Mouse (Mus musculus): ENCODE results near the gene Tnr.
A peak's percentile ranks its signal among the peaks of the same experiment; 100 is the strongest.

Tnr gene

GRCm38 (mm10) chr1:159872866-159873265 is 349.3 kb downstream of the Tnr start:
- no peak for DNase-seq (ENCODE audit: low spot score in 2 of 2)

- DNase-seq (ENCODE audit: low spot score in 2 of 2): no peak
Observed at GRCm38 (mm10) chr1:159878681-159879080, 355.1 kb downstream of the Tnr start.

GRCm38 (mm10) chr1:159879866-159880265 is 356.3 kb downstream of the Tnr start:
- DNase-seq (ENCODE audit: low spot score in 2 of 2): peak; percentile 21 to 24

DNA sequence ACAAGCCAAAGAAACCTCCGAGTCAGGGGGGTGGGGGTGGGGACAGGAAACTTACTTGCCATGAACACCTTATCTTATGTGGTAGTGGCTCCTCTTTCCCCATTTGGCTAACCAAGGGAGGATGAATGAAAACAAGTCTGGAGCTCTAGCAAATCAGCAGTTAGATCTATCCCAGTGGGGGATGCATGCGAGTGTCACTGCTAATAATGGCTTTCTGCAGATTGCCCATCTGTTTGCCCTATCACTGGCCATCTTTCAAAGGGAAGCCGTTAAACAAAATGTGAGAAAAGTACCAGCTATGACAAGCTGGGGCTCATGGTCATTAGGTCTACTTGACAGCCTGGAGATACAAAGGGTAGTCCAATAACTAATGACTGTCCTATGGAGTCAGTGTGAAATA is 361.9 kb downstream of the Tnr start:
- no peak for DNase-seq (ENCODE audit: low spot score in 2 of 2)

- DNase-seq (ENCODE audit: low spot score in 2 of 2): no peak
Observed at GRCm38 (mm10) chr1:159888611-159889010, 365.0 kb downstream of the Tnr start.

DNA sequence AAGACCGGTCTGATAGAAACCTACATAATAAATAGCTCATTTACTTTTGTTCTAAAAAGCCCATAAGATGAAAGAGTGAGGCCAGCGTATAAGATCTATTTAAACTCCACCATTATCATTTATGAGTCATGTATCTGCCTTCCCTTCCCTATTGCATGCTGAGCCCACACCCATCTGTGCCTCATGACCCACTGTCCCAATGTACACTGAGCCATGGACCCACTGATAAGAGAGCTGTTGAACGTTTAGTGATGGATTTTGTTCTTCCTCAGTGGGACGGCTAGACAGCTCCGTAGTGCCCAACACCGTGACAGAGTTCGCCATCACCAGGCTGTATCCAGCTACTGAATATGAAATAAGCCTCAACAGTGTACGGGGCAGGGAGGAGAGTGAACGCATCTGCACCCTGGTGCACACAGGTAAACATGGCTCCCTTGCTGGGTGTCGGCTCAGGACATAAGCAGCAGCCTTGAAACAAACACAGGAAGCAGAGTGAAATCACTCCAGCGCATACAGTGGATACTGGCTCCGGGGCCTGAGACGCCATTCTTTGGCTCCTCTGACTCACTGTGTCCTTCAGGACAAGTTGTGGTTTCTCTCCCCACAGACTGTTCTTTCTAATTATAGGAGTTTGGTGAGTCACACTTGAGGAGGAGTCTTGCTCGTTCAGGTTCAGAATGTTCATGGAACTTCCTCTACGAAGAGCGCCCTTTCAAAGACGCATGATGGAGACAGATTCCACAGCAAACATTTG is 365.6 kb downstream of the Tnr start:
- DNase-seq (ENCODE audit: low spot score in 2 of 2): peak; percentile 30 to 58

DNA sequence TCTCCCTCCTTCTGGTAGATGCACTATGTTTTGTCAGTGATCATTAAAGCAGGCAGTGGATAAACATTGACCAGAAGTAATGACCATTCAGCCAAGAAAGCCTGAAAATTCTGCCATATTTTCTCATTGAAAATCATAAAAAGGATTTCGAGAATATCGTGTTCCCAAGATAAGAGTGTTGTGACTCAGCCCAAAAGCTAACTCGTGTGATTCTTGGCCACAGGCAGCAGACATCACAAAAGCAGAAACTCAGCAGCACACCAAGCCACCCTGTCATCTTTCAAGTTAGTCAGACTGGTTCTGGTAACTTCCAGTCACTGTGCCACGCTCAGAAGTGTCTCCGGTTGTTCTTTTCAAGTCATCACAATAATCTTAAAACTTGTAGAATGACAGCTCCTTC is 367.0 kb downstream of the Tnr start:
- peak; percentile 42 to 55 for DNase-seq (ENCODE audit: low spot score in 2 of 2)

GRCm38 (mm10) chr1:159895094-159895493 is 371.5 kb downstream of the Tnr start:
- DNase-seq (ENCODE audit: low spot score in 2 of 2): no peak

DNA sequence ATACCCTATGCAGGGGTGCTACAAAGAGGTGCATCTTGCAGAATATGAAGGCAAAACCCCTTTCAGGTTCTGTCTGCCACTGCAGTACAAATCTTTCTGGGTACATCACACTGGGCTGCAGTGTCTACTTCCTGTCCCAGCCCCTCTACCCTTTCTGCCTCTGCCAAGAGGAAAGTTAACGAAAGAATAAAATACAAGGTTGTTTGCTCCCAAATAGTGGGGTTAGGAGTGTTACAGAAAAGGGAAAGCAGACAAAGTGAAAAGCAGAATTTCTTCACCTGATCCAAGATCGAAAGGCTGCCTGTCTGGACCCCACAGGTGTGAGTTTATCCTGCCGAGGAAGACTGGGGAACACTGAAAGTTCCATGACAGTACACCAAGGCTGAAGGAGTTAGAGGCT is 376.4 kb downstream of the Tnr start:
- DNase-seq (ENCODE audit: low spot score in 2 of 2): no peak

DNA sequence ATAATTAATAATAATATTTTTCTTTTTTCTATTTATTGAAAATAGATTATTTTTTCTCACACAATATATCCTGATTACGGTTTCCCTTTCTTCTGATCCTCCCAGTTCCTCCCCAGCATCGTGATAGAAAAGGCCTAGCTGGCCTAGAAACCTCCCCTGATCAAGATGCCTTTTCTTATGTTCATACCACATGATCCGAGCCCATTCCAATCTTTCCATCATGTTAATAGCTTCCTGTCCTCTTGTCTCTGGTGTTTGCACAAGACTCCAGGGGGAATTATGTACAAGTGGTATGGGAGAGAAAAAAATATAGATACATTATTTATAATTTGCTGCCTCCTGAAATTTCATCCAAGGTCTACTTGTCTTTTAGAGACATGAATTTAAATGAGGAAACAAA is 377.1 kb downstream of the Tnr start:
- DNase-seq (ENCODE audit: low spot score in 2 of 2): no peak

DNA sequence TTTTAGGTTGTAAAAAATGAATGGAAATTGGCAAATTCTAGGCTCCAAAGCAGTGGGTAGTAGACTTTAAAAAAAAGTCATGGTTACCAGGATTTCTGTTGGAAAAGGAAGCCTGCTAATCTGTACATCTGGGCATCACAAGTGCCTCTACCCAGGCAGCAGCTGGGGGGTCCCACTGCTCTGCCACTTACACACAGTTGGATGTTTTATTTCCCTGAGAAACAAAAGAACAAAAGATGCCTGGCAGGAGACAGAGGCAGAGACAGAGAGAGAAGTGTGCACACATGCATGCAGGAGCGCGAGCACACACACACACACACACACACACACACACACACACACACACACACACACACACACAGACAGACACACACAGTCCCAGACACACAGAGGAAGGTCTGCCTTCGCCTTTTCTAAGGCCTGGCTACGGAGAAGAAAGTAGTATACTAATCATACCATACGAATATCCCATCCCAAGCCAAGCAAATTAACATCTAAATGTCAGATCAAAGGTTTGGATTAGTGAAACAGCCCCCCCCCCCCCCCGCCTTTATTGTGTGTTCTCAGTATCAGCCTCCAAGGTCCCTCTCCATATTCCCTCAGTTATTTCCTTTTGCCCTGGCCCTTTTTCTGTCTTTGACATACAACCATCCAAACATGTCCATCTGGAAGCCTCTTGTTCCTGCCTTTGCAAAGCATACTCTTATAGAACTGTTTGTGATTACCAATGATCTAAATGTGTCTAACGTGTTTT is 378.0 kb downstream of the Tnr start:
- DNase-seq (ENCODE audit: low spot score in 2 of 2): no peak

DNA sequence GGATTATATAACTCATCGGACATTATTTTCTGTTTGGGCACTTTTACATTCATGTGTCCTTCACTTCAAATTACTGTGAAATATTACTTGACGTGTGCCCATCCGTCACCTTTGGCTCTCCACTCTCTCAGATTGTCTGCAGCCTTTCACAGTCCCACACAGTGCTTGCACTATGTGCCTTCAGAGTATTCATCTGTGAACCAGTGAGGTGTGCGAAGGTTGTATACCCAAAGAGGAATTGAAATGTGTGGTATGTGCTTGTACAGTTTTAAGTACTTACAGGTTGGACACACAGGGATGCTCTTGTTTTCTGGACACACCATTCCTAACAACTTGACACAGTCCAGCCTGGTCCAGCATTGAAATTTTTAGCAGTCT is 378.5 kb downstream of the Tnr start:
- no peak for DNase-seq (ENCODE audit: low spot score in 2 of 2)

- DNase-seq (ENCODE audit: low spot score in 2 of 2): peak; percentile 48 to 66
Observed at GRCm38 (mm10) chr1:159911006-159911405, 387.4 kb downstream of the Tnr start.

GRCm38 (mm10) chr1:159914726-159915125 is 391.2 kb downstream of the Tnr start:
- no peak for DNase-seq (ENCODE audit: low spot score in 2 of 2)

DNA sequence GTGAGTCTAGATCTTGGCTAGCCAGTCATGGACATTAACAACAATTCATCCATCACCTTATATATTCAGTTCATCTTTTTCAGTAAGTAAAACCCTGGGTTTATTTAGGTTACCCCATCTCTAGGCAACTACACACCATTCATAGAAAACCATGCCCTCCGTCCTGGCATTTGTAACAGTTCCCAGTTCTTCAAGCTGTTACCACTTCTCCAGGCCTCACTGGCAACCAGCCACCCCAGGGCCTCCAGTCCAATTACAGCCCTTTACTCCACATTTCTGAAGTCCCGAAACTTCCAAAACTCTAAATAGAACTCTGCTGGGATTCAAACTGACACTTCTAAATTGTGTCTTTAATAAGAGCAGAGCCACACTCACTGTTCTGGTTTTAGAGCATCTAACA is 397.0 kb downstream of the Tnr start:
- no peak for DNase-seq (ENCODE audit: low spot score in 2 of 2)

DNA sequence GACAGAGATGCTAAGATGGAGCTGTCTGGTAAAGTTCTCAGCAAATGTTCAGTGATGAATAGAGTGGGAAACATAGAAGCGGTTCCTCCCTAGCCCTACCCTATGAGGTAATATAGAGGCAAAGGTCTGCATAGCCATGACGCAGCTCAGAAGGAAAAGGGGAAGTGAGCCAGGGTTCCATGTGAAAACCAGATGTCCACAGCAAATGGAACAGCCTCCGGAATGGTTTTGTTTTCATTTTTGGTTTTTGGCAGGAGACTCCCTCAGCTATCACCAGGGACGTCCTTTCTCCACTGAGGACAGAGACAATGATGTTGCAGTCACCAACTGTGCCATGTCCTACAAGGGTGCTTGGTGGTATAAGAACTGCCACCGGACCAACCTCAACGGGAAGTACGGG is 399.4 kb downstream of the Tnr start:
- DNase-seq (ENCODE audit: low spot score in 2 of 2): peak; percentile 85 to 86

GRCm38 (mm10) chr1:159924105-159924504 is 400.5 kb downstream of the Tnr start:
- DNase-seq (ENCODE audit: low spot score in 2 of 2): no peak

DNA sequence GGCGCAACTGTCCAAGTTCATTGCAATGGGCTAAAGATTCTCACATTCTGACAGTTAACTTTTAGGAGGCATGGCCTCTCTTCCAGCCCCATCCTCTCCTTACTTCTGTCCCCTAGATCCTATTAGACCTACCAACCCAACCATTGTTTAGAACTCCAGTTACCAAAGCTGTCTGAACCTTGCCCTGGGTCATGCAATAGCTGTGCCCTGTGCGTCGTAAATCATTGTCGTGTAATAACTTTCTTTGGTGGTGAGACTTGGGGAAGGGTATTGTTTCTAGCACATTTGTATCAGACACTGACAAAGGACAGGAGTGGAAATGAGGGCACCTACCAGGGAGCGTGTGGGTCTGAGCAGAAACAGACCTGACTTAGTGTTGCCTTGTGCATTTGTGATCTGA is 401.1 kb downstream of the Tnr start:
- DNase-seq (ENCODE audit: low spot score in 2 of 2): no peak

DNA sequence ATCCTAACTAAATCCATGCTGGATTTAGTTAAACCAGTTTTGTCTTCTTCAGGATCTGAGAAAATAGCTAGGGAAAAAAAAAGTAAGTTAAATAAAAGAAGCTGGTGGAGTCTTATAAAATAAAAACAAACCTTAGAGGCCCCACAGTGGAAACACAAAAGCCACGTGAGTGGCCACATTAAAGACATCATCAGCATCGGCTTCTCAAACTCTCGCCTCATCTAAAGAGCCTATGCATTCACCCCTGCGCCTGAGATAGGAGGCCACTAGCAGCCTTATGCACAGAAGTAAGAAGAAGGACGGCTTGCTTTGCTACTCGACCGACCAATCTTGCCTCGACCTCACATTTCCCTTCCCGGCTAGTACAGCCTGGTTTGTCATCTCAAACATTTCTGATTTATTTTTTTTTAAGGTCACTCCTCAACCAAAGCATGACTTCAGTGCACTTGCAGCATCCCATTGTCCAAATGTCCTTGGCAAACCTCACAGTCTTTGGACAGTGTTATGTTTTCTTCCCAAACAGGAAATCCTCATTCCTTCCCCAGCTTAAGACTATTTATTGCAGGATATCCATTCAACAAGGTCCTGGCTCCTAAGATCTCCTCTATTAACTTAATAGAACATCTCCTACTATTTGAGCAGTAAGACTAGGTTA is 405.2 kb downstream of the Tnr start:
- peak; percentile 41 to 73 for DNase-seq (ENCODE audit: low spot score in 2 of 2)

DNA sequence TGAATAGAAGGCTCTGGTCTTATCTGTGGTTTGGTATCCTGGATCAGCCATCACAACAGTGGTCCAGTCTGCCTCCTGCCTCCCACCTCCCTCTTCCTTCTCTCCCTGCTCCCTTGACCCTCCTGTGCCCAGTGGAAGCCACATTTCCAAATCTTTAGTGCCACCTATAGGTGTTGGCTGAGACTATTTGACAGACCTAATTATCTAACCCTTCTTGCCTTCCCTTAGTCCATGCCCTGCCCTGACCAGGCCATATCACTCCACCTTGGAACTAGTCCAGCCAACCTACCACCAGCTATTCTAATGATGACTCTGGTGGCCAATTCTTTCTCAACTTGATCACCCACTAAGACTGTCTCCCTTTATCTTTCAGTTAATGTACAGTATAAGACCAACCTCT is 408.5 kb downstream of the Tnr start:
- DNase-seq (ENCODE audit: low spot score in 2 of 2): no peak

- DNase-seq (ENCODE audit: low spot score in 2 of 2): peak in 1 of 2 experiments; percentile 23
Observed at GRCm38 (mm10) chr1:159932598-159932997, 409.0 kb downstream of the Tnr start.

- DNase-seq (ENCODE audit: low spot score in 2 of 2): no peak
Observed at GRCm38 (mm10) chr1:159938449-159938848, 414.9 kb downstream of the Tnr start.

DNA sequence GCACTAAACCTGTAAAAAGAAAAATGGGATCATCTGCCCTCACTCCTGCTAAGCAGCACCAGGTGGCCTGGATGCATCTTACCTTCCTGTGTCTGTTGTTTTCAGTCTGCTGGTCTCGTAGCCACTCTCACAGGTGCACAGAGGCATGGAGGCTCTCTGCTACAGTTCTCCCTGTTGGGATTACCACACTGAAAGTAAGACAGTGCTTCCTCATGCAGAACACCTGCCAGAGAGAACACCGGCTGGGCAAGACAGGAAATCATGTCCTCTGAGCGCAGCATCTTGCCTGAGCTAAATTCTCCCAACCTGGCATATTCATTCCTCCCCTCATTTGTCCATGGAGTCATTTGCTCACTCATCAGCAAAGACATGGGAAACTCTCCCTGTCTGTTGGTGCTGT is 415.8 kb downstream of the Tnr start:
- no peak for DNase-seq (ENCODE audit: low spot score in 2 of 2)

All from heart, adult 9 months (tissue).